Mouse (Mus musculus) kidney, adult 2 months (tissue): ENCODE measurements around the gene Klk1b9.

Source experiments
- CTCF ChIP-seq: fragments of 200-500 bp; conservative IDR thresholded peaks from 2 replicates; pipeline ENCODE4 v1.5.1; 2011; ENCODE audit warnings: low read depth, mild to moderate bottlenecking, control low read depth, low read length, moderate library complexity, mixed read lengths; ENCODE audit not compliant: insufficient read depth, insufficient read length
- POLR2A ChIP-seq: fragments of 200-500 bp; IDR thresholded peaks from one replicate; pipeline ENCODE4 v1.6.1; 2011; ENCODE audit warnings: low read depth, low read length, control low read depth

- TF ChIP-seq CTCF (no peak), POLR2A (no peak)
Measured at GRCm38 (mm10) chr7:43967058-43967457, 8.8 kb upstream of the Klk1b9 start.
